Mouse (Mus musculus) layer of hippocampus, adult 9-10 months (tissue): ENCODE measurements around the gene Nbeal2.

Source experiments
- DNase-seq: peaks from one replicate; pipeline ENCODE4 v3.0.0; 2022; ENCODE audit warnings: low spot score

Gene Nbeal2

GRCm38 (mm10) chr9:110673107-110673752 is 19.3 kb upstream of the Nbeal2 start:
- no peak for DNase-seq

- DNase-seq = no peak
These were observed 18.6 kb upstream of the Nbeal2 start for GRCm38 (mm10) chr9:110672462-110673106.

GRCm38 (mm10) chr9:110669785-110670184 is 15.8 kb upstream of the Nbeal2 start:
- DNase-seq = no peak

GRCm38 (mm10) chr9:110668601-110669293 is 14.8 kb upstream of the Nbeal2 start:
- DNase-seq = no peak

- DNase-seq = no peak
These were observed 13.4 kb upstream of the Nbeal2 start for GRCm38 (mm10) chr9:110667219-110667836.

GRCm38 (mm10) chr9:110666374-110666773 is 12.4 kb upstream of the Nbeal2 start:
- no peak for DNase-seq

- no peak for DNase-seq
These were observed 12.0 kb upstream of the Nbeal2 start for GRCm38 (mm10) chr9:110665912-110666311.

GRCm38 (mm10) chr9:110662844-110663243 is 8.9 kb upstream of the Nbeal2 start:
- DNase-seq = no peak

- DNase-seq = no peak
These were observed 7.1 kb upstream of the Nbeal2 start for GRCm38 (mm10) chr9:110660856-110661612.

GRCm38 (mm10) chr9:110660208-110660607 is 6.2 kb upstream of the Nbeal2 start:
- DNase-seq = no peak

GRCm38 (mm10) chr9:110659521-110659920 is 5.6 kb upstream of the Nbeal2 start:
- no peak for DNase-seq

- no peak for DNase-seq
These were observed 3.6 kb upstream of the Nbeal2 start for GRCm38 (mm10) chr9:110657474-110658078.

GRCm38 (mm10) chr9:110656249-110657221 is 2.6 kb upstream of the Nbeal2 start, which contains the start of gene Ccdc12:
Ccdc12 (plus strand) TSS chr9:110656503.
- peak; percentile 97 for DNase-seq

GRCm38 (mm10) chr9:110655651-110656007 is 1.7 kb upstream of the Nbeal2 start:
- DNase-seq = no peak

GRCm38 (mm10) chr9:110654726-110655650 is 1.0 kb upstream of the Nbeal2 start:
- DNase-seq = no peak

GRCm38 (mm10) chr9:110652963-110653654 is 852 bp downstream of the Nbeal2 start:
- DNase-seq = no peak

GRCm38 (mm10) chr9:110651931-110652722 is 1.8 kb downstream of the Nbeal2 start:
- no peak for DNase-seq

GRCm38 (mm10) chr9:110649775-110650174 is 4.2 kb downstream of the Nbeal2 start:
- DNase-seq = no peak
